Mouse (Mus musculus) hindbrain, embryonic 13.5 days (tissue): ENCODE data around the gene Lpar2. TPM values are rescaled to one million over a fixed set of nuclear protein-coding genes. Genes with fewer than 3 reads are reported as not detected.

Experiments used
- ATAC-seq: fragments of 200-750 bp; cut with Nextera tagmentation; 2 replicates; pipeline ENCODE4 v1.8.0; 2017; ENCODE audit warnings: moderate TSS enrichment; ENCODE audit not compliant: low FRiP score
- H3K27ac ChIP-seq: fragments of 300-500 bp; sonication (generic); 2 replicates; pipeline ENCODE4 v1.5.1; 2015; ENCODE audit warnings: inconsistent platforms, mild to moderate bottlenecking, moderate library complexity
- H3K27me3 ChIP-seq: fragments of 300-500 bp; sonication (generic); 2 replicates; pipeline ENCODE4 v1.6.1; 2015; ENCODE audit warnings: mild to moderate bottlenecking, inconsistent platforms
- H3K36me3 ChIP-seq: fragments of 300-500 bp; sonication (generic); 2 replicates; pipeline ENCODE4 v1.6.1; 2015; ENCODE audit warnings: mild to moderate bottlenecking, inconsistent platforms
- H3K4me1 ChIP-seq: fragments of 300-500 bp; sonication (generic); replicated peaks from 2 replicates; pipeline ENCODE4 v1.6.1; 2015; ENCODE audit warnings: inconsistent platforms
- H3K4me2 ChIP-seq: fragments of 300-500 bp; sonication (generic); 2 replicates; pipeline ENCODE4 v1.6.1; 2015; ENCODE audit warnings: inconsistent platforms, mild to moderate bottlenecking, moderate library complexity
- H3K4me3 ChIP-seq: fragments of 300-500 bp; sonication (generic); 2 replicates; pipeline ENCODE4 v1.5.1; 2015; ENCODE audit warnings: mild to moderate bottlenecking, inconsistent platforms
- H3K9ac ChIP-seq: fragments of 300-500 bp; sonication (generic); 2 replicates; pipeline ENCODE4 v1.6.1; 2015; ENCODE audit warnings: mild to moderate bottlenecking, inconsistent platforms
- H3K9me3 ChIP-seq: fragments of 300-500 bp; sonication (generic); 2 replicates; pipeline ENCODE4 v1.6.1; 2016; ENCODE audit warnings: inconsistent platforms
- WGBS: fragments of 180-500 bp; shearing (Covaris S2); methylation state at CpG from one replicate; pipeline ENCODE4 v1.1.7; 2015; 5-methylcytosine and 5-hydroxymethylcytosine counted together
- polyA plus RNA-seq: library from polyadenylated mRNA; unstranded; fragments of >200 nt; fragmentation: Nextera tagmentation; extraction: Ambion mirVana; gene quantifications from 2 replicates; pipeline ENCODE4 v1.2.1, GENCODE M21; 2015

The Lpar2 gene
- polyA plus RNA-seq, result 0.78 and 0.83 TPM in 2 replicates

DNA sequence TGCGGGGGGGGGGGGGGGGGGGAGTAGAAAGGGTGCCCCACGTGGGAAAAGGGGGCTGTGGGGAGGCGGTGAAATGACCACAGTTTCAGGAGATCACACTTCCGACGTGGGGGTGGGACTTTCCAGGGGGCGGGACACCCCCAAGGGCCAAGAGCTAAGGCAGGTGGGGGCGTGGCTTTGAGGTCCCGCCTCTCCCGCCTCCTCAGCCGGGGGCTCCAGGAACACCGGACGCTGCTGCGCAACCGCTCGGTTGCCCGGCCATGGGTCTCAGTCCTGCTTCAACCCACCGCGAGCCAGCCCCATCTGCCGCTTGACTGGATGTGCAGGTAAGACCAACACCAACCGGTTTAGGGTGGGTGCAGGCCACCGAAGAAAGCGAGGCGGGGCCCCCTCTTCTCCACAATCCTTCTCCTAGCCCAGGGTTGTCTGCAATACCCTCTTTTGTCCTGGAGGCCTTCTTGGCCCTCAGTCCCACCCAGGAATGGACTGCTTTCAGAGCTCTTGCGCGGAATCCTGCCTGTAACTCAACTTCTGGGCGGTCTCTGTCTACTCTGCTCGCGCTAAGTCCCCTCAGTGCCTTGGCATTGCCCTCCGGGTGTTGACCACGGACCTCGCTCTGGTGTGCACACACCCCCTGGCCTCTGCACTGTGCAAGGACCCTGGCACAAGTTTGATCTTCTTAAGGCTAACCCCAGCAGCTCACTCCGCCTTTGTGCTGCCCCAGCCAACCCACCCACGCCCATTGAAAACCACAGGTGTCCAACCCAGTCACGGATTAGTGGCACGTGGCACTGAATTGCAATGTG, at the start of gene Lpar2:
Lpar2 (plus strand) TSS at position 44 of the 806 bp plus-strand sequence.
- Histone ChIP-seq H3K4me2 (peak within 1 kb of the TSS; percentile 78), H3K9ac (peak within 1 kb of the TSS; percentile 83), H3K27me3 (no peaks in the 10 kb centered on the region), H3K4me3 (peak within 1 kb of the TSS; percentile 56), H3K9me3 (no peaks in the 10 kb centered on the region), H3K4me1 (peaks cover 43% of the 10 kb centered on the region), H3K36me3 (peaks cover 55% of the 10 kb centered on the region), H3K27ac (peak within 1 kb of the TSS; percentile 80)
- ATAC-seq, result peak; percentile 79
- whole genome bisulfite sequencing, result 2% methylated on average over 32 of the region's 35 CpGs

DNA sequence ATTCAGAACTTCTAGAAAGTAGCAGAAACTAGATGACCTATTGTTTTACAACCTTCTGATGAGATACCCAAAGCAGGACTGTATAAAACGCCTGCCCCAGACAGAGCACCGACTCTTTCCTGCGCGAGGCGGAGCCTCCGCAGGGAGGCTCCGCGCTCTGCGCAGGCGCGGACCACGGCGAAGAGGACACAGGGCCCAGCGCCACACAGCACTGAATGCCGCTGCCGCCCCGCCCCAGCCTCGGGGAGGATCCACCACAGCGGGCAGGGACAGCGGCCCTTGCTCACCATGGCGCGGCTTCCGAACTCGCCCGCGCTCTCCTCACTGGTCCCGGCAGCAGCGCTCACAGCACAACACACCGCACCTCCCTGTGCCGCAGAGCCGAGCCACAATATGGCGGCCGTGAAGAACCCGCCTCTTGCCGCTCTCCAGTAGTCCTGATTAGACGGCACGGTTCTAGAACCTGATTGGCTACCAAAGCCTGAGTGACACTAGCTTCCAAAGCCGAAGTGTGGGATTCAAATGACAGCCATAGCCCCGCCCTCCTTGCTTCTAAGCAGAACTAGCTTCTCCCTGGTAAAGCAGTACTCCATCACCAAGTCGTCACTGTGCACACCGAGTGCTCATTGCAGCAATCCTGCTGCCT, 47.6 kb upstream of the Lpar2 start, which contains the start of gene Gm20422:
Gm20422 (minus strand) TSS at position 384 of the 646 bp plus-strand sequence.
- H3K9ac ChIP-seq, result peak within 1 kb of the TSS; percentile 89
- H3K27me3 ChIP-seq, result no peaks in the 10 kb centered on the region
- H3K9me3 ChIP-seq, result no peaks in the 10 kb centered on the region
- whole genome bisulfite sequencing, result under 1% methylated on average over 41 of the region's 41 CpGs
- peak within 1 kb of the TSS; percentile 69 for H3K4me3 ChIP-seq
- H3K4me2 ChIP-seq, result peak within 1 kb of the TSS; percentile 73
- peaks cover 39% of the 10 kb centered on the region for H3K4me1 ChIP-seq
- peaks cover 3% of the 10 kb centered on the region; the same call in 1 of the 2 replicates for H3K36me3 ChIP-seq
- H3K27ac ChIP-seq, result peak within 1 kb of the TSS; percentile 100
- peak; percentile 99 for ATAC-seq

DNA sequence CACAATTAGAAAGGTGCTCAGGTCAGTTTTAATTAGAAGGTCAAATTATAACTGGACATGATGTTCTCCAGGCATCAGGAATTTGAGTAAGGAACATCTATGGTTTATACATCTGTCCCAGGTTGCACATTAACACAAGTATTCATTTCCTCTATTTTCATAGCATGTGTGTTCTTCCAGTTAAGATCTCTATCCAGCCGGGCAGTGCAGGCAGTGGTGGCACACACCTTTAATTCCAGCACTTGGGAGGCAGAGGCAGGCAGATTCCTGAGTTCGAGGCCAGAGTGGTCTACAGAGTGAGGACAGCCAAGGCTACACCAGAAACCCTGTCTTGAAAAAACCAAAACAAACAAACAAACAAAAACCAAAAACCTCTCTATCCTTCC, 47.1 kb upstream of the Lpar2 start:
- Histone ChIP-seq H3K27ac (peak overlapping the region; percentile 100), H3K4me2 (peak overlapping the region; percentile 46), H3K9ac (peak overlapping the region; percentile 89), H3K4me3 (peak overlapping the region; percentile 69; the same call in 1 of the 2 replicates), H3K9me3 (no peaks in the 10 kb centered on the region), H3K4me1 (peaks cover 39% of the 10 kb centered on the region), H3K27me3 (no peaks in the 10 kb centered on the region), H3K36me3 (no peaks in the 10 kb centered on the region)
- 56% methylated on average over 2 of the region's 2 CpGs for WGBS
- no peak; the same call in 1 of the 2 replicates for ATAC-seq

DNA sequence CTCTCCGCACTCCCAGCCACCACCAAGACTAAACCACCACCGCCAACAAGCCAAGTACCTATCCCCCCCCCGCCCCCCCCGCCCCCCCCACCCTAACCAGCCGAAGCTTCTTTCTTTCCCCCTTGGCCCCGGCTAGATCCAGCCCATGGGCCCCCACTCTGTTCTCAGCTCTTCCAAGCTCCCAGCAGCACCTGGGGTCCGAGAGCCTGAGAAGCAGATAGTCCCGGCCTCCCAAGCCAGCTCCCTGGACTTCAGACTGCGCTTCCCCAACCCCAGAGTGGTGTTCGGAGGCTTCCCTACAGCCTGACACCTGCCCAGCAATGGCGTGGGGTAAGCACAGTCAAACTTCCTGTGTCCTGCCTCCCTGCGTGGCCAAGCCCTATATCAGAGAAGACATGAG, 45.1 kb upstream of the Lpar2 start:
- no peak overlapping the region for H3K9ac ChIP-seq
- no peaks in the 10 kb centered on the region for H3K27me3 ChIP-seq
- 74% methylated on average over 9 of the region's 12 CpGs for WGBS
- peaks cover 19% of the 10 kb centered on the region for H3K4me1 ChIP-seq
- no peak overlapping the region for H3K4me2 ChIP-seq
- no peaks in the 10 kb centered on the region for H3K9me3 ChIP-seq
- no peak overlapping the region for H3K27ac ChIP-seq
- no peak overlapping the region for H3K4me3 ChIP-seq
- no peaks in the 10 kb centered on the region for H3K36me3 ChIP-seq
- ATAC-seq, result no peak

GRCm38 (mm10) chr8:69789105-69789504, 33.1 kb upstream of the Lpar2 start:
- Histone ChIP-seq H3K36me3 (peaks cover 10% of the 10 kb centered on the region), H3K4me2 (no peak overlapping the region), H3K4me1 (peaks cover 36% of the 10 kb centered on the region), H3K27me3 (no peaks in the 10 kb centered on the region), H3K9me3 (no peaks in the 10 kb centered on the region), H3K4me3 (no peak overlapping the region), H3K27ac (no peak overlapping the region), H3K9ac (no peak overlapping the region)
- 90% methylated on average over 5 of the region's 5 CpGs for WGBS
- no peak for ATAC-seq

DNA sequence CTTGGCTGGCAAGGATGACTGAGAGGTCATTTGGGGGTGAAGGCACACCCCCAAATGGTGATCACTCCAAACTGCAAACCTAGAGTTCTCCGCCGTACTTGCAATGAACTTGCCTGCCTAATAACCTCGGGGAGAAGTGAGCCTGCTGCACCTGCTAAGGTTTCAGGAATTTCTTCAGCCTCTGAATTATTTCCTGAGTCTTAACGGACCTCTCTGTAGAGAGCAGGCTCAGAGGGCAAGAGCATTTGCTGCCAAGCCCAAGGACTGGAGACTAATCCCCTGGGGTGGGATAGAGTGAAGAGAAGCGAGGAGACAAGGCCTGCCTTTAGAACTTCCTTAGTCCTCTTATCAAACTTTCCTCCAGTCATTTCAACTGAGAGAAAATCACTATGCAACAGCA, 32.5 kb upstream of the Lpar2 start:
- H3K9me3 ChIP-seq, result no peaks in the 10 kb centered on the region
- H3K4me3 ChIP-seq, result no peak overlapping the region
- ATAC-seq, result no peak
- H3K36me3 ChIP-seq, result peaks cover 16% of the 10 kb centered on the region
- no peak overlapping the region for H3K27ac ChIP-seq
- 83% methylated on average over 5 of the region's 5 CpGs for WGBS
- H3K4me1 ChIP-seq, result peaks cover 36% of the 10 kb centered on the region
- H3K27me3 ChIP-seq, result no peaks in the 10 kb centered on the region
- peak overlapping the region; percentile 90 for H3K4me2 ChIP-seq
- no peak overlapping the region for H3K9ac ChIP-seq

DNA sequence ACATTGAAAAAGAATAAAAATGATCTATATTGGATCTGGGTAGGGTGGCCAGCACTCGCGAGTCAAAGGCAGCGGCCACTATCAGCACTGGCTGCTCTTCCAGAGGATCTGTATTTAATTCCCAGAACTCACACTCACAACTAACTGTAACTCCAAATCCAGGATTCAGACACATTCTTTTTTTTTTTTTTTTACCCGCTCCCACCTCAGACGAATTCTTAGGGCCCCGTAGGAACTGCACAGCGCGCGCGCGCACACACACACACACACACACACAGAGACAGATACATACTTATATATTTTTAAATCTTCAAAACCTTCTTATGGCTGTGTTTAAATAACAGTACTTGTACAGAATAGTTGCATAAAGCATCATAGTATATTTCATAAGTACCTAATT, 31.9 kb upstream of the Lpar2 start:
- WGBS, result 35% methylated on average over 11 of the region's 11 CpGs
- Histone ChIP-seq H3K9ac (peak overlapping the region; percentile 99), H3K4me2 (peak overlapping the region; percentile 90), H3K27ac (peak overlapping the region; percentile 90), H3K4me3 (peak overlapping the region; percentile 100), H3K9me3 (no peaks in the 10 kb centered on the region), H3K36me3 (peaks cover 22% of the 10 kb centered on the region), H3K4me1 (peaks cover 36% of the 10 kb centered on the region), H3K27me3 (no peaks in the 10 kb centered on the region)
- ATAC-seq, result peak; percentile 21

DNA sequence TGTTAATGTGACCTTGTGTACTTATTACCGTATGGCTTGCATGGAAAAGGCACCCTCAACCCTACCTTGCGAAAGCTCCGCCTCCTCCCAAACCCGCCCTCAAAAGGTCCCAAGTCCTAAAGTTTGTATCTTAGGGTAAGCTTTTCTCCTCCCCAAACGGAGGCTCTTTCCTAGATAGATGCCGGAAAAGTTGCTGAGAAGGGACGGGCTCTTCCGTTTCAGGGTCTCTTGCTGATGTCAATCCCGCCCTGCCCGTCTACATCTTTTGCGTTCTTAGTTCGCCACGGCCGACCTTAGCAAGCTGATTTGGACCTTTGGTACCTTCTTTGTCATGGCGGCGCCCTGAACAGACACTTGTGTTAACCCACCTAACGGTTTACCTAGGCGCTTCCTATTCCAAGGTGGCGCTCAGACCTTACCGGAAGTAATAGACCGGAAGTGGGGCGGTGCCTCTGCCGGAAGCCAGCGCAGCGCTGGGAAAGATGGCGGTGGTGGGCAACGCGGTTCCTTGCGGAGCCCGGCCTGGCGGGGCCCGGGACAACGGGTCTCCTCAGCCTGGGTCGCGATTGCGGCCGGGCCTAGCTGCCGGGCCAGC, 31.4 kb upstream of the Lpar2 start, which contains the start of the genes Atp13a1 and Zfp866:
Atp13a1 (plus strand) TSS at position 391 of the 595 bp plus-strand sequence.
Zfp866 (minus strand) TSS at position 406 of the 595 bp plus-strand sequence.
- WGBS, result under 1% methylated on average over 38 of the region's 38 CpGs
- Histone ChIP-seq H3K4me3 (peak within 1 kb of the TSS; percentile 100), H3K4me2 (peak within 1 kb of the TSS; percentile 90), H3K4me1 (peaks cover 36% of the 10 kb centered on the region), H3K36me3 (peaks cover 27% of the 10 kb centered on the region), H3K9me3 (no peaks in the 10 kb centered on the region), H3K27me3 (no peaks in the 10 kb centered on the region), H3K27ac (peak within 1 kb of the TSS; percentile 90), H3K9ac (peak within 1 kb of the TSS; percentile 99)
- ATAC-seq, result peak; percentile 96

DNA sequence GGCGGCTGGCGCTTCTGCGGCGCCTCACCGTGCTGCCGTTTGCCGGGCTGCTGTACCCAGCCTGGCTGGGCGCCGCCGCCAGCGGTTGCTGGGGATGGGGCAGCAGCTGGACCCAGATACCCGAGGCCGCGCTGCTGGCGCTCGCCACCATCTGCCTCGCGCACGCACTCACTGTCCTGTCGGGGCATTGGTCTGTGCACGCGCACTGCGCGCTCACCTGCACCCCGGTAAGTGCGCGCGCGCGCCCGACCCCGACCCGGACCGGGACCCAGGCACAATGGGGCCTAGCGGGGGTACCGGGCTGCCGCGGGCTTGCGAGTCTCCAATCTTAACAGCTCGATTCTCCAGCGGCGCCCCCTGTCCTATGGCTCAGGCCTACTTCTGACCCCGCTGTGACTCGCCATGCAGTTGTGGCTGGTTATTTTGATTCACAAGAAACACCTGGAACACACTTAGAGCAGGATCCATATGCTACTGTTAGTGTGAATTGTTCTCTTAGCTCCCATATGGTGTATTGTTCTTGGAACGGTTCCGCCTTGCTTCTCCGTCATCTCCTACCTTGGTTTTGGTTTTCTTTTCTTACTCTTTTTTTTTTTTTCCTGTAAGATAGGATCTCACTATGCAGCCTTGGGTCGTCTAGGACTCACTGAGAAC, 30.7 kb upstream of the Lpar2 start:
- Histone ChIP-seq H3K27ac (peak overlapping the region; percentile 90), H3K4me1 (peaks cover 36% of the 10 kb centered on the region), H3K9me3 (no peaks in the 10 kb centered on the region), H3K4me3 (peak overlapping the region; percentile 100), H3K4me2 (peak overlapping the region; percentile 90), H3K9ac (peak overlapping the region; percentile 99), H3K27me3 (no peaks in the 10 kb centered on the region), H3K36me3 (peaks cover 34% of the 10 kb centered on the region)
- ATAC-seq, result peak; percentile 84
- WGBS, result under 1% methylated on average over 44 of the region's 48 CpGs

- H3K4me2 ChIP-seq, result no peak overlapping the region
- H3K27ac ChIP-seq, result no peak overlapping the region
- H3K36me3 ChIP-seq, result peaks cover 55% of the 10 kb centered on the region
- peaks cover 36% of the 10 kb centered on the region for H3K4me1 ChIP-seq
- WGBS, result 97% methylated on average over 4 of the region's 4 CpGs
- ATAC-seq, result no peak
- H3K4me3 ChIP-seq, result no peak overlapping the region
- 0 out of 2 replicates have a peak overlapping the region, but pooled peaks have one; percentile 5 for H3K9ac ChIP-seq
- no peaks in the 10 kb centered on the region for H3K9me3 ChIP-seq
- H3K27me3 ChIP-seq, result no peaks in the 10 kb centered on the region
Observed at GRCm38 (mm10) chr8:69793666-69794065, 28.6 kb upstream of the Lpar2 start.

DNA sequence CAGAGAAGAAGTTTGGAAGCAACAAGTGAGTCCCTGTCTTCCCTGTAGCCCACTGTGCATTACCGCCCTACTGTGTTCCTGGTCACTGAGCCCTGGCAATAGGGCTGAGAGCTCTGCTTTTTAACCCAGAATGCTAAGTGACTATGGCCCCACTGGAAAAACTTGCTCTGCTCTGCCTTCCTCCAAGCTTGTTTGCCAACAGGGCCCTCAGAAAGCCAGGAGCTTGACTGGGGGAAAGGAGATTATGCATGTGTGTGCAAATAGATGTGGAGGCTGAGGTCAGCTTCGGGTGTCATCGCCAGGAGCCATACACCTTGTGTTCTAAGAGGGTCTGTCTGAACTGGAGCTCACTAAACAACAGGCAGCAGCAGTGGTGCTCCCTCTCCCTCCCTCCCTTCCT, 28.1 kb upstream of the Lpar2 start:
- no peak overlapping the region for H3K27ac ChIP-seq
- H3K27me3 ChIP-seq, result no peaks in the 10 kb centered on the region
- H3K9ac ChIP-seq, result 0 out of 2 replicates have a peak overlapping the region, but pooled peaks have one; percentile 5
- H3K4me2 ChIP-seq, result no peak overlapping the region
- H3K36me3 ChIP-seq, result peaks cover 59% of the 10 kb centered on the region
- H3K9me3 ChIP-seq, result no peaks in the 10 kb centered on the region
- WGBS, result 91% methylated on average over 3 of the region's 3 CpGs
- ATAC-seq, result no peak
- H3K4me3 ChIP-seq, result no peak overlapping the region
- H3K4me1 ChIP-seq, result peaks cover 36% of the 10 kb centered on the region
